Mouse (Mus musculus) liver, embryonic 14.5 days (tissue): Measurements from ENCODE around the gene Ramp2. TPM values are rescaled to one million over a fixed set of nuclear protein-coding genes. Genes with fewer than 3 reads are reported as not detected.
A peak's percentile ranks its signal among the peaks of the same experiment; 100 is the strongest.

Experiments used
- ATAC-seq: fragments of 200-750 bp; cut with Nextera tagmentation; 2 replicates; pipeline ENCODE4 v1.8.0; 2017; ENCODE audit warnings: moderate number of reproducible peaks, mild to moderate bottlenecking, moderate library complexity; ENCODE audit not compliant: insufficient read depth
- DNase-seq, 3 experiments: peaks; one replicate each; pipeline ENCODE4 v3.0.0-alpha.2; 2012 to 2013; ENCODE audit warnings: low read depth in 3 of 3, low spot score in 3 of 3
- H3K27ac ChIP-seq: fragments of 300-500 bp; sonication (generic); 2 replicates; pipeline ENCODE4 v1.5.1; 2014; ENCODE audit warnings: moderate library complexity, mild to moderate bottlenecking, control low read depth, inconsistent platforms
- H3K27me3 ChIP-seq: fragments of 300-500 bp; sonication (generic); 2 replicates; pipeline ENCODE4 v1.6.1; 2014; ENCODE audit warnings: mild to moderate bottlenecking, low read length, moderate library complexity; ENCODE audit not compliant: control insufficient read depth, insufficient read depth
- H3K36me3 ChIP-seq: fragments of 300-500 bp; sonication (generic); replicated peaks from 2 replicates; pipeline ENCODE4 v1.6.1; 2014; ENCODE audit warnings: low read depth; ENCODE audit not compliant: control insufficient read depth, insufficient read depth
- H3K4me1 ChIP-seq, 2 experiments: fragments of 200-500 bp in 1 of 2; fragments of 300-500 bp in 1 of 2; sonication (generic) in 1 of 2; replicated peaks; 2 replicates each; pipeline ENCODE4 v1.6.1; 2012 to 2014; ENCODE audit warnings: antibody characterized with exemption in 1 of 2, inconsistent platforms in 1 of 2, low read length in 1 of 2; ENCODE audit not compliant: control insufficient read depth in 2 of 2, insufficient read depth in 2 of 2
- H3K4me2 ChIP-seq: fragments of 300-500 bp; sonication (generic); 2 replicates; pipeline ENCODE4 v1.6.1; 2014; ENCODE audit warnings: low read depth, mild to moderate bottlenecking, control low read depth, moderate library complexity
- H3K4me3 ChIP-seq, 2 experiments: fragments of 200-500 bp in 1 of 2; fragments of 300-500 bp in 1 of 2; sonication (generic) in 1 of 2; 2 replicates each; pipeline ENCODE4 v1.5.1; 2012 to 2014; ENCODE audit warnings: low read depth in 2 of 2, low read length in 2 of 2, mild to moderate bottlenecking in 2 of 2, control low read depth in 1 of 2, inconsistent platforms in 1 of 2, moderate library complexity in 1 of 2; ENCODE audit not compliant: insufficient read depth in 1 of 2
- H3K9ac ChIP-seq: fragments of 300-500 bp; sonication (generic); replicated peaks from 2 replicates; pipeline ENCODE4 v1.6.1; 2014; ENCODE audit warnings: mild to moderate bottlenecking, control low read depth, moderate library complexity
- H3K9me3 ChIP-seq: fragments of 300-500 bp; sonication (generic); 2 replicates; pipeline ENCODE4 v1.6.1; 2016; ENCODE audit warnings: low read length, mixed read lengths; ENCODE audit not compliant: control insufficient read depth
- CTCF ChIP-seq: IDR thresholded peaks from 2 replicates; pipeline ENCODE4 v1.5.1; 2016; ENCODE audit warnings: antibody characterized with exemption, low read depth, control low read depth
- EP300 ChIP-seq: IDR thresholded peaks from 2 replicates; pipeline ENCODE4 v1.6.1; 2016; ENCODE audit warnings: antibody characterized with exemption, low read depth
- WGBS: fragments of 180-500 bp; shearing (Covaris S2); extraction: QIAGEN DNeasy Blood & Tissue Kit; methylation state at CpG from one replicate; pipeline ENCODE4 v1.1.7; 2014; ENCODE audit not compliant: insufficient replicate concordance; 5-methylcytosine and 5-hydroxymethylcytosine counted together
- polyA plus RNA-seq, 2 experiments: library from polyadenylated mRNA; depleted of rRNA in 1 of 2; stranded (reverse) in 1 of 2; unstranded in 1 of 2; fragments of >200 nt; fragmentation: Nextera tagmentation in 1 of 2; extraction: Ambion mirVana in 1 of 2; gene quantifications; 2 replicates each; pipeline versions ENCODE4 v1.2.1 to v1.2.3; 2012 to 2014

Ramp2 gene
- polyA plus RNA-seq, 2 experiments = 15.1 to 19.0 TPM

DNA sequence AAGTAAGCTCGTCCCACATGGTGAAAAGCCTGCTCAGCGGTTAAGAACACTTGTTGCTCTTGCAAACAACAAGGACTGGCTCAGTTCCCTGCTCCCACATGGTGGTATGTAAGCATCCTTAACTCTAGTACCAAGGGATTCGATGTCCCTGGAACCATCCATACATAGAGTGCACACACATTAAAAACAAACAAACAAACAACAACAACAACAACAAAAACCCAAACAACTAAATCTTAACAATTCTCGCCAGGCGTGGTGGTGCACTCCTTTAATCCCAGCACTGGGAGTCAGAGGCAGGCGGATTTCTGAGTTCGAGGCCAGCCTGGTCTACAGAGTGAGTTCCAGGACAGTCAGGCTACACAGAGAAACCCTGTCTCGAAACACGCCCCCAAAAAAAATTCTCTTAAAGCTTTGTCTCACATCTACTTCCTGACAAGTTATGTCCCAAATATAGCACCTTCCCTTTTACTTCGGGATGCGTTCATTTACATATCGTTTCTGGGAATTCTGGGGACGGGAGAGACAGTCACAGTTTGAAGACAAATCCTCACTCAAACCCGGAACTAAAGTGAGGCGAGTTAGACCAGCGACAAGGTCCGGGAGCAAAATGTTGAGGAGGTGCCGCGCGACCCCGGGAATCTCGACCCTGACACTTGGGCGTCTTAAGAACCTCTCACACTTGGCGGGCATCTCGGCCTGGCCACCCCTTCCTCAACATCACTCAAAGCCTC lies 20.3 kb upstream of the Ramp2 start:
- TF ChIP-seq CTCF = no peak
- no peak for TF ChIP-seq EP300
- WGBS = 18% methylated on average over 25 of the region's 25 CpGs
- Histone ChIP-seq H3K27me3 (peaks cover 13% of the 10 kb centered on the region), H3K4me1 (peaks cover 7 to 16% of the 10 kb centered on the region in 2 experiments; a peak in 3 of 4 replicates), H3K36me3 (no peaks in the 10 kb centered on the region), H3K9me3 (no peaks in the 10 kb centered on the region), H3K9ac (peak overlapping the region; percentile 98), H3K4me3 (peak overlapping the region; percentile 92 to 99), H3K27ac (peak overlapping the region; percentile 82), H3K4me2 (peak overlapping the region; percentile 95)
- no peak for DNase-seq
- ATAC-seq = no peak

DNA sequence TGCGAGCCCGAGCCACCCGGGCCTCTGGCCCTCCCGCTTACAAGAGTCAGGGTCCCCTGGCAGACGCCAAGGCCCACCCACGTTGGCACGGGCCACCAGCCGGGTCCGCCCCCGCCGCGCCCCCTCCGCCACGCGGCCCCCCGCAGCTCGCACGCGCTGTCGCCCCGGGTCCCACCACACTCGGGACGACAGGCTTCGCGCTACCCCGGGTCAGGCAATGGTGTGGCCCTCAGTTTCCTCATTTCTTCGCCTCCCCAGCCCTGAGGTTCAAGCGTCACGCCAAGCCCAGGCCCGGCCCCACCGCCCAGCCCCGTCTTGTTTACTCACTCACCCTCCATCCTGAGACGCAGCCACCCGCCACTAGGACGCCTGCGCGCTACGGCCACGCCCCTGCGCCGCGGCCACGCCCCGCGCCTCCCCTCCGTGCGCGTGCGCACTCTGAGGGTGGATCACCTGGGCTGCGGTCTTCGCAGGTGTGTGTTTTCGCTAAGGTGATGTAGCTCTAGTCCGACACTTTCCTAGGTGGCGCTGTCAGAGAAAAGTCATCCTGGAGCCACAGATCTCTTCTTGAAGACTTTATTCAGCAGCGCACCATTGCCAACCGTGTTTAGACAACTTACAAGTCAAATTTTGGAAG lies 19.6 kb upstream of the Ramp2 start, which contains the start of gene Ezh1:
Gene Ezh1 (minus strand): TSS at position 399 of the 637 bp plus-strand sequence.
- DNase-seq = peak; percentile 55 to 70 (median 65)
- under 1% methylated on average over 56 of the region's 56 CpGs for WGBS
- peak within 1 kb of the TSS; percentile 82 for H3K27ac ChIP-seq
- peak; percentile 97 for ATAC-seq
- peak within 1 kb of the TSS; percentile 92 to 99 for H3K4me3 ChIP-seq
- peaks cover 20% of the 10 kb centered on the region for H3K27me3 ChIP-seq
- H3K9ac ChIP-seq = peak within 1 kb of the TSS; percentile 98
- peak; percentile 42 for TF ChIP-seq CTCF
- TF ChIP-seq EP300 = no peak
- H3K4me2 ChIP-seq = peak within 1 kb of the TSS; percentile 95
- no peaks in the 10 kb centered on the region for H3K36me3 ChIP-seq
- H3K9me3 ChIP-seq = no peaks in the 10 kb centered on the region
- peaks cover 7 to 17% of the 10 kb centered on the region in 2 experiments; a peak in 3 of 4 replicates for H3K4me1 ChIP-seq

DNA sequence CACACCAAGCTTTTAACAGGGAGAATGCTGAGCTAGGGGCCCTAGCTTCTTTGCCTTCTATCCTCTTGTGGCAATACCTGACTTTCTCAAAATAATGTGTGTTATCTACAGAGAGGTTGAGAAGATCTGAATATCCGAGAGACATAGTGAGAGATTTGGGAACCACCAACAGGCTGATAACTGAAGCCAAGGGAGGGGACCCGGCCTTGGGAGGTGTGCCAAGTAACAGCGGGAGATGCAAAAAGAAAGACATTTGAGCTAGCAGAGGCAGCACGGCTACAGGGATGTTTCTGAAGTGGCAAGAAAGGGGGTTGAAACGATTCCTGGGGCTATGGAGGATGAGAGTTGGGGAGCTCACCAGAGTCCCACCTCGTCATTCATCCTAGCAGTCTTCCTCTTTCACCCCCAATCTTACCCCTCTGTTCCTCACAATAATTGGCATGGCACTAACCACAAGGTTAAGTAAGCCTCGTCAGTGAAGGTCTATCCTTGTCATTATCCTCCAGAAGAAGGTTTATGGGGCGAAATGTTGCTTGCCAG lies 16.4 kb upstream of the Ramp2 start:
- H3K36me3 ChIP-seq = no peaks in the 10 kb centered on the region
- ATAC-seq (no peak), DNase-seq (no peak)
- no peak overlapping the region for H3K27ac ChIP-seq
- peaks cover 7 to 26% of the 10 kb centered on the region in 2 experiments; a peak in 3 of 4 replicates for H3K4me1 ChIP-seq
- H3K4me2 ChIP-seq = no peak overlapping the region
- 18% methylated on average over 8 of the region's 8 CpGs for WGBS
- H3K4me3 ChIP-seq = no peak overlapping the region
- TF ChIP-seq CTCF = no peak
- no peak for TF ChIP-seq EP300
- no peak overlapping the region for H3K9ac ChIP-seq
- H3K9me3 ChIP-seq = no peaks in the 10 kb centered on the region
- H3K27me3 ChIP-seq = peaks cover 31% of the 10 kb centered on the region

DNA sequence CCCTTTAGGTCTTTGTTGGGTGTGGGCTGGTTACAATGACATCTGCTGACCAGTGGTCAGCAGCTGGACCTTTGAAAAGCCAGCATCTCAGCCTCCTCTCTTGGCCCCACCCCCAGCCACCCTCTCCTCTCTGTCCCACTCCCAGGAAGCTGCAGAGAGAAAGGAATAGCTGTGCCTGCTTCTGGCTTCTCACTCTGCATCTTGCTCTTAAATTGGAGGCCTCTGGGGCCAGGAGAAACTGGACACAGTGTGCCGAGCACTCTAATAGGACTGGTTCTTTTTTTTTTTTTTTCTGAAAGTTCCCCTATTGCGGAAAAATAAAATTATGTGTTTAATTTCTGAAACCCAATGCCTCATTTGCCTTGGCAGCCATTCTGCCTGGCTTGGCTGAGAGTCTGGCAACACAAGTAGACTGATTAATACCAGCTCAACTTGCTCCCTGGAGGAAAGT lies 15.7 kb upstream of the Ramp2 start:
- Histone ChIP-seq H3K27me3 (peaks cover 31% of the 10 kb centered on the region), H3K4me1 (peaks cover 5 to 25% of the 10 kb centered on the region in 2 experiments; a peak in 3 of 4 replicates), H3K4me2 (no peak overlapping the region), H3K4me3 (no peak overlapping the region), H3K27ac (no peak overlapping the region), H3K9me3 (no peaks in the 10 kb centered on the region), H3K9ac (no peak overlapping the region), H3K36me3 (no peaks in the 10 kb centered on the region)
- DNase-seq = no peak
- TF ChIP-seq EP300 = no peak
- WGBS = 34% methylated on average over 2 of the region's 2 CpGs
- no peak for ATAC-seq

DNA sequence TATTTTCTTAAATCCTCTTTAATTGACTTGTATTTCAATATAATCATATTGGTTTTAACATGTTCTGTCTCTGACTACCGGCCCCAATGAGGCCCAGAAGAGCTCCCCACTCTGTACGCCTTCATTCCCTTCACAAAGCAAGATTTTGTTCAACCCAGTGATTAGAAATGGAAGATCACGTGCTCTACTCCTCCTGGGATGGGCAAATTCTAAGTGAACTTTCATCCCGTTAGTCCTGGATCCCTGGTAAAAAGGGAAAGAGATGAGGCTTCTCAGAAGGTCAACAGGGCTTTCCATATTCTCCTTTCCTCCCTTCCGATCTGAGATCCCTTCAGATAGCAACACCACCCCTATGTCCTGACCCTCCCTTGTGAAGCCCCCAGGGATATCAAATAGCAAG lies 15.3 kb upstream of the Ramp2 start:
- Histone ChIP-seq H3K4me1 (peaks cover under 1 to 23% of the 10 kb centered on the region in 2 experiments; a peak in 3 of 4 replicates), H3K27ac (no peak overlapping the region), H3K9me3 (no peaks in the 10 kb centered on the region), H3K36me3 (no peaks in the 10 kb centered on the region), H3K27me3 (peaks cover 31% of the 10 kb centered on the region), H3K9ac (no peak overlapping the region), H3K4me2 (peak overlapping the region; percentile 32), H3K4me3 (no peak overlapping the region)
- DNase-seq = no peak
- WGBS = 33% methylated on average over 5 of the region's 5 CpGs
- TF ChIP-seq CTCF (no peak), EP300 (no peak)
- no peak for ATAC-seq
